Mouse (Mus musculus) lung, adult 2 months (tissue): ENCODE measurements around the gene Kpna7.

Source experiments
- CTCF ChIP-seq: fragments of 200-500 bp; IDR thresholded peaks from 2 replicates; pipeline ENCODE4 v1.5.1; 2011; ENCODE audit warnings: mild to moderate bottlenecking, low read length, control low read depth; ENCODE audit not compliant: insufficient read depth
- POLR2A ChIP-seq: fragments of 200-500 bp; IDR thresholded peaks from 2 replicates; pipeline ENCODE4 v1.6.1; 2011; ENCODE audit warnings: low read depth, mild to moderate bottlenecking, control low read depth, low read length, borderline replicate concordance; ENCODE audit errors: extremely low read depth

DNA sequence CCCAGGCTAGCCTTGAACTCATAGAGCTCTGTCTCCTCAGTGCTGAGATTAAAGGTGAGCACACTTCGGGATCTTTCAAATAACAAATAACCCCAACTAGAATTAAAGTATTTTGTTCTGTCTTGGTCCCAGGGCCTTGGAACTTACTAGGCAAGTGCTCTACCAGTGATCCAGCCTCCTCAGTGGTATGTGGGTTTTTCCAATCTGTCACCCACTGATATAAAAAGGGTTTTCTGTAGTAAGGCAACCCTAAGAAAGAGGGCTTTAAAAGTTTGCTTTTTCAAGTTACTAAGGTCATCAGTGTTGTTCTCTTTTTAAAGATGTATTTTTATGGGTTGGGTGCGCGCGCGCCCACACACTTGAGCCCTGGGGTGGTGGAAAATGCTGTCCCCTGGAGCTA lies 31.9 kb upstream of the Kpna7 start:
- TF ChIP-seq POLR2A (no peak), CTCF (no peak)
